Mouse (Mus musculus) hindbrain, embryonic 16.5 days (tissue): ENCODE measurements at regions not wholly inside any gene's neighbourhood (a gene's known extent, or its start where the extent isn't known, plus 50 kb on each side); places are given as distances from the start of the nearest gene placed in this dataset.

Experiments used
- ATAC-seq: fragments of 200-750 bp; cut with Nextera tagmentation; 2 replicates; pipeline ENCODE4 v1.8.0; 2017; ENCODE audit warnings: moderate TSS enrichment, moderate library complexity
- H3K27ac ChIP-seq: fragments of 300-500 bp; sonication (generic); 2 replicates; pipeline ENCODE4 v1.5.1; 2014; ENCODE audit warnings: low read depth, mild to moderate bottlenecking, control low read depth, low read length, moderate library complexity
- H3K27me3 ChIP-seq: fragments of 300-500 bp; sonication (generic); replicated peaks from 2 replicates; pipeline ENCODE4 v1.6.1; 2014; ENCODE audit warnings: low read length; ENCODE audit not compliant: control insufficient read depth, insufficient read depth
- H3K36me3 ChIP-seq: fragments of 300-500 bp; sonication (generic); 2 replicates; pipeline ENCODE4 v1.6.1; 2014; ENCODE audit warnings: mild to moderate bottlenecking, low read length, moderate library complexity, mixed read lengths; ENCODE audit not compliant: control insufficient read depth, insufficient read depth
- H3K4me1 ChIP-seq: fragments of 300-500 bp; sonication (generic); 2 replicates; pipeline ENCODE4 v1.6.1; 2014; ENCODE audit warnings: low read depth, low read length; ENCODE audit not compliant: control insufficient read depth, insufficient read depth
- H3K4me2 ChIP-seq: fragments of 300-500 bp; sonication (generic); 2 replicates; pipeline ENCODE4 v1.6.1; 2014; ENCODE audit warnings: mild to moderate bottlenecking, low read length, control low read depth, moderate library complexity
- H3K4me3 ChIP-seq: fragments of 300-500 bp; sonication (generic); 2 replicates; pipeline ENCODE4 v1.5.1; 2014; ENCODE audit warnings: mild to moderate bottlenecking, low read length, control low read depth, moderate library complexity
- H3K9ac ChIP-seq: fragments of 300-500 bp; sonication (generic); 2 replicates; pipeline ENCODE4 v1.6.1; 2014; ENCODE audit warnings: low read depth, mild to moderate bottlenecking, control low read depth, low read length, moderate library complexity
- H3K9me3 ChIP-seq: fragments of 300-500 bp; sonication (generic); 2 replicates; pipeline ENCODE4 v1.6.1; 2014; ENCODE audit warnings: mild to moderate bottlenecking, low read length, moderate library complexity; ENCODE audit not compliant: control insufficient read depth
- WGBS: fragments of 180-500 bp; shearing (Covaris S2); extraction: QIAGEN DNeasy Blood & Tissue Kit; methylation state at CpG from one replicate; pipeline ENCODE4 v1.1.7; 2014; 5-methylcytosine and 5-hydroxymethylcytosine counted together

DNA sequence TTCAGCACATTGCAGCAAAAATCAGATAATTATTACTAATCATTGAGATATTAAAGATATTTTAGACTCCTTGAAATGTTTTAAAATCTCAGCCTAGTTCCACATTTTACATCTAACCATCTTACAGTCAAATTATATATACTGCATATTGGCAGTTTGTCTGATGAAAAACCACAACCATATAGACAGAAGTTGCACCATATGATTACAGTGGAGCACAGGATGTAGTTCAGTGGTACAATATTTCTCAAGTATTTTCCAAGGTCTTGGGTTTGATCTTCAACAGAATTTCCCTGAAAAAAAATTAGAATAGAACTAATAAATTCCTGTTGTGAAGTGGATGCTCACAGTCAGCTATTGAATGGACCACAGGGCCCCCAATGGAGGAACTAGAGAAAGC is 140.2 kb upstream of the Mbnl1 start:
- Histone ChIP-seq H3K4me1 (no peaks in the 10 kb centered on the region), H3K9me3 (no peaks in the 10 kb centered on the region), H3K9ac (no peak overlapping the region), H3K36me3 (no peaks in the 10 kb centered on the region), H3K4me2 (no peak overlapping the region), H3K27ac (no peak overlapping the region), H3K4me3 (no peak overlapping the region), H3K27me3 (no peaks in the 10 kb centered on the region)
- ATAC-seq: no peak

DNA sequence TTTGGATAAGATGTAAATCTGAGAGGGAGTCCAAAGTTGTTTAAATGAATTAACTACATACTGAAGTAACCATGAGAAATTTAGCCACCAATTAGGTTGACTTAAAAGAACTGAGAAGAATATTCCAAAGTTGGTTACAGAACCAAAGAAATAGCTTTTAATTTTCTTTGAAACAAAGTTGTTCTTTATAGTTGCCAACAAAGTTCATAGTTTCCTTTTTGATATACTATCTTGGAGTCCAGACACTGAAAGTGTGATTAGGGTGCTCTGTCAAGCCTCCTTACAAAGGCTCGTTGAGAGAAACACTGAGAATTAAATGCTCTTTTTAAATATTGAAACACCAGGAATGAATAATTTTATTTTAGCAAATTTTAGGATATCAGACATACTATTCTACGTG is 139.0 kb upstream of the Mbnl1 start:
- Histone ChIP-seq H3K9me3 (no peaks in the 10 kb centered on the region), H3K4me1 (no peaks in the 10 kb centered on the region), H3K36me3 (no peaks in the 10 kb centered on the region), H3K27me3 (no peaks in the 10 kb centered on the region), H3K4me3 (no peak overlapping the region), H3K9ac (no peak overlapping the region), H3K4me2 (no peak overlapping the region), H3K27ac (no peak overlapping the region)
- 87% methylated on average over 2 of the region's 2 CpGs for WGBS
- no peak for ATAC-seq

- Histone ChIP-seq H3K9ac (no peak overlapping the region), H3K9me3 (no peaks in the 10 kb centered on the region), H3K27ac (no peak overlapping the region), H3K36me3 (no peaks in the 10 kb centered on the region), H3K4me2 (no peak overlapping the region), H3K4me1 (no peaks in the 10 kb centered on the region), H3K27me3 (no peaks in the 10 kb centered on the region), H3K4me3 (no peak overlapping the region)
- WGBS: 93% methylated on average over 2 of the region's 2 CpGs
- ATAC-seq: no peak
These were observed 138.5 kb upstream of the Mbnl1 start for GRCm38 (mm10) chr3:60334133-60334532.

- Histone ChIP-seq H3K4me3 (no peak overlapping the region), H3K9me3 (no peaks in the 10 kb centered on the region), H3K4me2 (no peak overlapping the region), H3K9ac (no peak overlapping the region), H3K27ac (no peak overlapping the region), H3K27me3 (no peaks in the 10 kb centered on the region), H3K36me3 (no peaks in the 10 kb centered on the region), H3K4me1 (no peaks in the 10 kb centered on the region)
- no peak for ATAC-seq
These were observed 126.2 kb upstream of the Mbnl1 start for GRCm38 (mm10) chr3:60346390-60346789.

DNA sequence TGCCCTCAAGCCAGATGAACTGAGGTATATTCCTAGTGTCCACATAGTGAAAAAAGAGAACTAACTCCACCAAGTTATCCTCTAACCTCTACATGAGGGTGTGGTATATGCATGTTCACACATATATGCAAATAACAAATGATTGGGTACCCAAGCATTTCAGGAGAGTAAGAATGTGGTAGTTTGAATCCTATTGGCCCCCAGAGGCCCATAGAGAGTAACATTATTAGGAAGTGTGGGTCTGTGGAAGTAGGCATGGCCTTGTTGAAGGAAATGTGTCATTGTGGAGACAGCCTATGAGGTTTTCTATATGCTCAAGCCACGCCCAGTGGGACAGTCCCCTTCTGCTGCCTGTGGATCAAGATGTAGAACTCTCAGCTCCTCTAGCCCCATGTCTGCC is 125.6 kb upstream of the Mbnl1 start:
- Histone ChIP-seq H3K4me3 (no peak overlapping the region), H3K36me3 (no peaks in the 10 kb centered on the region), H3K4me1 (no peaks in the 10 kb centered on the region), H3K9ac (no peak overlapping the region), H3K27me3 (no peaks in the 10 kb centered on the region), H3K27ac (no peak overlapping the region), H3K9me3 (no peaks in the 10 kb centered on the region), H3K4me2 (no peak overlapping the region)
- WGBS: 73% methylated on average over 1 of the region's 1 CpGs
- no peak for ATAC-seq

DNA sequence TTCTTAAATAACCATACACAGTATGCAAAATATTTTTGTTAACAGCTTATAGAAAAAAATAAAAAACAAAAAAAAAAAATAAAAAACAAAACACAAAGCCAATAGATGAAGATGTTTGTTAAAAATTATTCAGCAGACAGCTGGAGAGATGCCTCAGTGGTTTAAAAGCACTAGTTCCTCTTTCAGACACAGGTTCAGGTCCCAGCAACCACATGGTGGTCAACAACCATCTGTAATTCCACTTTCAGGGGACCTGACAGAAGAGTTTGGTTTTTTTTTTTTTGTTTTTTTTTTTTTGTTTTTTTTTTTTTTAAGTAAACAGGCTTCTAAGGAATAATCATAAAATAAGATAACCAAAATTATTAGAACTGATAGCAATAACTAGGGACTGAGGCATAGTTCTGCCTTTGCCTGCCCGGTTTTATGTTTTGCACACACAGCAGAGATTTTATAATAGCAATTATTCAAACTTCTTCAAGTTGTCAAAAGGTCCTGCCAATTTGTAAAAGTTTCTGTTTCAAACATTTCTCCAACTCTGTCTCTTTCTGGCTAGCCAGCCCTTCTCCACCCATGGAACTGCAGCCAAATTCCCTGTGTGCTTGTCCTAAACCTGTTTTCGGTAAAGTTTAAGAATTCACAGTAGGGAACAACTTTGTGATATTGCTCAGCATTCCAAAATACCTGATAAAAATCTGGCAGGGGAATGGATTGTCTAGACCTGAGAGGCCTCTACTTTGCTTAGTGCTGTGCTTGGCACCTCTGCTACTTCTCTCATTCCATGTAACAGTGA is 101.3 kb upstream of the Mbnl1 start:
- Histone ChIP-seq H3K9me3 (no peaks in the 10 kb centered on the region), H3K4me1 (no peaks in the 10 kb centered on the region), H3K4me3 (no peak overlapping the region), H3K27ac (no peak overlapping the region), H3K4me2 (no peak overlapping the region), H3K36me3 (no peaks in the 10 kb centered on the region), H3K9ac (no peak overlapping the region), H3K27me3 (no peaks in the 10 kb centered on the region)
- ATAC-seq: no peak
- WGBS: 88% methylated on average over 2 of the region's 2 CpGs

DNA sequence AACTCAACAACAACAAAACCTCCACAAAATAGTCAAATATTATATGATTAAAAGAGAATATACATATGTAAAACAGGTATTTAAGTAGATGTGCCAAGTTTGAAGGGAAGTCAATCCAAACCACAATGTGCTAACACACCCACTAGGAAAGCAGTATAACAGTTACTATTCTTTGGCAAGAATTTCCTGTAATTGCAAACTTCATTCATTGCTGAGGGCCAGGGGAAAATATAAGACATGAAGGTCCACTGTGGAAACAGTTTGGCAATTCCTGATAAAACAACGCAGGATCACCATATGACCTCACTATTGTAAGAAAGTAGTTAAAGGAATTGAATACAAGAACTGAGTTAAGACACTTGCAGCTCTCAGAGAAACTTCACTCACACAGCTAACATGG is 99.0 kb upstream of the Mbnl1 start:
- H3K4me2 ChIP-seq: no peak overlapping the region
- no peaks in the 10 kb centered on the region for H3K36me3 ChIP-seq
- no peak overlapping the region for H3K9ac ChIP-seq
- WGBS: 81% methylated on average over 1 of the region's 1 CpGs
- no peaks in the 10 kb centered on the region for H3K4me1 ChIP-seq
- no peaks in the 10 kb centered on the region for H3K27me3 ChIP-seq
- H3K27ac ChIP-seq: no peak overlapping the region
- H3K4me3 ChIP-seq: no peak overlapping the region
- no peaks in the 10 kb centered on the region for H3K9me3 ChIP-seq
- ATAC-seq: no peak

- Histone ChIP-seq H3K9me3 (no peaks in the 10 kb centered on the region), H3K27ac (no peak overlapping the region), H3K27me3 (no peaks in the 10 kb centered on the region), H3K36me3 (no peaks in the 10 kb centered on the region), H3K4me3 (no peak overlapping the region), H3K4me2 (no peak overlapping the region), H3K9ac (no peak overlapping the region), H3K4me1 (no peaks in the 10 kb centered on the region)
- WGBS: 64% methylated on average over 2 of the region's 2 CpGs
- no peak for ATAC-seq
These were observed 84.0 kb upstream of the Mbnl1 start for GRCm38 (mm10) chr3:60388593-60388992.

- no peaks in the 10 kb centered on the region for H3K27me3 ChIP-seq
- H3K27ac ChIP-seq: no peak overlapping the region
- H3K4me1 ChIP-seq: no peaks in the 10 kb centered on the region
- H3K9ac ChIP-seq: no peak overlapping the region
- no peaks in the 10 kb centered on the region for H3K9me3 ChIP-seq
- no peaks in the 10 kb centered on the region for H3K36me3 ChIP-seq
- no peak overlapping the region for H3K4me2 ChIP-seq
- no peak overlapping the region for H3K4me3 ChIP-seq
- no peak for ATAC-seq
- WGBS: 77% methylated on average over 2 of the region's 2 CpGs
These were observed 83.6 kb upstream of the Mbnl1 start for GRCm38 (mm10) chr3:60389032-60389431.

DNA sequence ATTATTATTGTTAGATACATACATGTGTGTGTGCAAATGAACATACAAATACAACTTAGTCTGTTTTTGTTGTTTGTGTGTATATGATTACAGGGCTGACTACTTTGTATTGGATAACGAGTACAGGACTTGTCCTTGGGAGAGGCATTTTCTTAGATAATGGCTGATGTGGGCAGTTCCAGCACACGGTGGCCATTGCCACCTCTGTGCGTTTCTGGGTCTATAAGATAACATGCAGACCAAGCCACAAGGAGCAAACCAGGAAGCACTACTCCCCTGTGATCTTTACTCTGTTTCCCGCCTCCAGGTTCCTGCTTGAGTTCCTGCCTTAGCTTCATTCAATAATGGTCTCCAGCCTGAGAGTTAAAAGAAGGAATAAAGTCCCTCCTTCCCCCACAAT is 77.3 kb upstream of the Mbnl1 start:
- Histone ChIP-seq H3K36me3 (no peaks in the 10 kb centered on the region), H3K4me3 (no peak overlapping the region), H3K27me3 (no peaks in the 10 kb centered on the region), H3K9ac (no peak overlapping the region), H3K9me3 (no peaks in the 10 kb centered on the region), H3K4me1 (no peaks in the 10 kb centered on the region), H3K4me2 (no peak overlapping the region), H3K27ac (no peak overlapping the region)
- 88% methylated on average over 4 of the region's 4 CpGs for WGBS
- no peak for ATAC-seq
